Mouse (Mus musculus): ENCODE measurements around the gene Atp10a. TPM values are rescaled to one million over a fixed set of nuclear protein-coding genes. Genes with fewer than 3 reads are reported as not detected.
"Not testable (repeated sequence)": the region's sequence is repeated elsewhere in the genome, so short reads cannot be mapped to it uniquely, and the experiment has no call there.

Gene Atp10a
- polyA plus RNA-seq, 1 experiment from 2014 or later: 1.5 TPM

GRCm38 (mm10) chr7:58800916-58801315, 144.9 kb downstream of the Atp10a start:
- Histone ChIP-seq H3K4me3 (ENCODE audit: low read depth, low read length) (no peak overlapping the region), H3K9me3 (replicated peaks; ENCODE audit: control insufficient read depth, low read length) (no peaks in the 10 kb centered on the region), H3K36me3 (ENCODE audit: control insufficient read depth, insufficient read depth, low read length) (no peaks in the 10 kb centered on the region), H3K9ac (ENCODE audit: low read depth, low read length) (no peak overlapping the region; the same call in 1 of the 2 replicates), H3K27ac (ENCODE audit: low read depth, low read length) (no peak overlapping the region), H3K4me1 (ENCODE audit: control insufficient read depth, insufficient read depth, low read length) (peaks cover 12% of the 10 kb centered on the region), H3K4me2 (no peak overlapping the region), H3K27me3 (ENCODE audit: control insufficient read depth, insufficient read depth, low read length) (no peaks in the 10 kb centered on the region)
- ATAC-seq (replicated peaks; ENCODE audit: insufficient number of reproducible peaks, low FRiP score, low TSS enrichment): no peak
- WGBS (ENCODE audit: insufficient replicate concordance): 55% methylated on average over 7 of the region's 7 CpGs

- H3K36me3 ChIP-seq (ENCODE audit: control insufficient read depth, insufficient read depth, low read length): no peaks in the 10 kb centered on the region
- no peaks in the 10 kb centered on the region for H3K27me3 ChIP-seq (ENCODE audit: control insufficient read depth, insufficient read depth, low read length)
- ATAC-seq (replicated peaks; ENCODE audit: insufficient number of reproducible peaks, low FRiP score, low TSS enrichment): no peak
- H3K4me1 ChIP-seq (ENCODE audit: control insufficient read depth, insufficient read depth, low read length): peaks cover 12% of the 10 kb centered on the region
- WGBS (ENCODE audit: insufficient replicate concordance): 75% methylated on average over 2 of the region's 2 CpGs
- H3K9ac ChIP-seq (ENCODE audit: low read depth, low read length): no peak overlapping the region
- no peak overlapping the region for H3K4me3 ChIP-seq (ENCODE audit: low read depth, low read length)
- H3K4me2 ChIP-seq: no peak overlapping the region
- no peaks in the 10 kb centered on the region for H3K9me3 ChIP-seq (replicated peaks; ENCODE audit: control insufficient read depth, low read length)
- H3K27ac ChIP-seq (ENCODE audit: low read depth, low read length): no peak overlapping the region
These were observed 145.8 kb downstream of the Atp10a start for GRCm38 (mm10) chr7:58801791-58802190.

GRCm38 (mm10) chr7:58822147-58822681, 166.2 kb downstream of the Atp10a start:
- Histone ChIP-seq H3K4me3 (ENCODE audit: low read depth, low read length) (no peak overlapping the region), H3K36me3 (ENCODE audit: control insufficient read depth, insufficient read depth, low read length) (no peaks in the 10 kb centered on the region), H3K4me2 (no peak overlapping the region), H3K27me3 (ENCODE audit: control insufficient read depth, insufficient read depth, low read length) (no peaks in the 10 kb centered on the region), H3K9ac (ENCODE audit: low read depth, low read length) (no peak overlapping the region), H3K9me3 (replicated peaks; ENCODE audit: control insufficient read depth, low read length) (no peaks in the 10 kb centered on the region), H3K4me1 (ENCODE audit: control insufficient read depth, insufficient read depth, low read length) (0 out of 2 replicates have a peak, but pooled peaks cover 3% of the 10 kb centered on the region), H3K27ac (ENCODE audit: low read depth, low read length) (no peak overlapping the region)
- no peak for ATAC-seq (replicated peaks; ENCODE audit: insufficient number of reproducible peaks, low FRiP score, low TSS enrichment)
- 59% methylated on average over 6 of the region's 6 CpGs for WGBS (ENCODE audit: insufficient replicate concordance)

- WGBS (ENCODE audit: insufficient replicate concordance): 59% methylated on average over 3 of the region's 3 CpGs
- Histone ChIP-seq H3K4me3 (ENCODE audit: low read depth, low read length) (no peak overlapping the region), H3K9me3 (replicated peaks; ENCODE audit: control insufficient read depth, low read length) (no peaks in the 10 kb centered on the region), H3K4me2 (no peak overlapping the region), H3K4me1 (ENCODE audit: control insufficient read depth, insufficient read depth, low read length) (0 out of 2 replicates have a peak, but pooled peaks cover 3% of the 10 kb centered on the region), H3K27ac (ENCODE audit: low read depth, low read length) (no peak overlapping the region), H3K36me3 (ENCODE audit: control insufficient read depth, insufficient read depth, low read length) (no peaks in the 10 kb centered on the region), H3K27me3 (ENCODE audit: control insufficient read depth, insufficient read depth, low read length) (no peaks in the 10 kb centered on the region), H3K9ac (ENCODE audit: low read depth, low read length) (no peak overlapping the region)
- ATAC-seq (replicated peaks; ENCODE audit: insufficient number of reproducible peaks, low FRiP score, low TSS enrichment): no peak
These were observed 168.7 kb downstream of the Atp10a start for GRCm38 (mm10) chr7:58824686-58825085.

GRCm38 (mm10) chr7:58829111-58829510, 173.1 kb downstream of the Atp10a start:
- no peak overlapping the region for H3K27ac ChIP-seq (ENCODE audit: low read depth, low read length)
- no peaks in the 10 kb centered on the region for H3K36me3 ChIP-seq (ENCODE audit: control insufficient read depth, insufficient read depth, low read length)
- no peak overlapping the region for H3K4me2 ChIP-seq
- H3K27me3 ChIP-seq (ENCODE audit: control insufficient read depth, insufficient read depth, low read length): no peaks in the 10 kb centered on the region
- no peaks in the 10 kb centered on the region for H3K9me3 ChIP-seq (replicated peaks; ENCODE audit: control insufficient read depth, low read length)
- H3K4me1 ChIP-seq (ENCODE audit: control insufficient read depth, insufficient read depth, low read length): 0 out of 2 replicates have a peak, but pooled peaks cover 3% of the 10 kb centered on the region
- H3K4me3 ChIP-seq (ENCODE audit: low read depth, low read length): no peak overlapping the region
- WGBS (ENCODE audit: insufficient replicate concordance): 61% methylated on average over 5 of the region's 5 CpGs
- H3K9ac ChIP-seq (ENCODE audit: low read depth, low read length): no peak overlapping the region
- ATAC-seq (replicated peaks; ENCODE audit: insufficient number of reproducible peaks, low FRiP score, low TSS enrichment): no peak

GRCm38 (mm10) chr7:58836855-58837606, 181.1 kb downstream of the Atp10a start:
- not testable (repeated sequence) for H3K9me3 ChIP-seq (replicated peaks; ENCODE audit: control insufficient read depth, low read length); H3K4me1 ChIP-seq (ENCODE audit: control insufficient read depth, insufficient read depth, low read length); H3K27ac ChIP-seq (ENCODE audit: low read depth, low read length); H3K4me3 ChIP-seq (ENCODE audit: low read depth, low read length); ATAC-seq (replicated peaks; ENCODE audit: insufficient number of reproducible peaks, low FRiP score, low TSS enrichment); H3K36me3 ChIP-seq (ENCODE audit: control insufficient read depth, insufficient read depth, low read length); H3K27me3 ChIP-seq (ENCODE audit: control insufficient read depth, insufficient read depth, low read length); H3K9ac ChIP-seq (ENCODE audit: low read depth, low read length); H3K4me2 ChIP-seq
- 89% methylated on average over 32 of the region's 32 CpGs for WGBS (ENCODE audit: insufficient replicate concordance)

- no peak overlapping the region for H3K4me2 ChIP-seq
- 84% methylated on average over 2 of the region's 2 CpGs for whole genome bisulfite sequencing (ENCODE audit: insufficient replicate concordance)
- no peaks in the 10 kb centered on the region for H3K36me3 ChIP-seq (ENCODE audit: control insufficient read depth, insufficient read depth, low read length)
- no peak for ATAC-seq (replicated peaks; ENCODE audit: insufficient number of reproducible peaks, low FRiP score, low TSS enrichment)
- H3K27ac ChIP-seq (ENCODE audit: low read depth, low read length): no peak overlapping the region
- no peak overlapping the region for H3K4me3 ChIP-seq (ENCODE audit: low read depth, low read length)
- H3K27me3 ChIP-seq (ENCODE audit: control insufficient read depth, insufficient read depth, low read length): no peaks in the 10 kb centered on the region
- peaks cover 27% of the 10 kb centered on the region for H3K4me1 ChIP-seq (ENCODE audit: control insufficient read depth, insufficient read depth, low read length)
- H3K9me3 ChIP-seq (replicated peaks; ENCODE audit: control insufficient read depth, low read length): no peaks in the 10 kb centered on the region
- no peak overlapping the region for H3K9ac ChIP-seq (ENCODE audit: low read depth, low read length)
These were observed 184.4 kb downstream of the Atp10a start for GRCm38 (mm10) chr7:58840367-58840766.

- ATAC-seq (replicated peaks; ENCODE audit: insufficient number of reproducible peaks, low FRiP score, low TSS enrichment): no peak
- Histone ChIP-seq H3K36me3 (ENCODE audit: control insufficient read depth, insufficient read depth, low read length) (no peaks in the 10 kb centered on the region), H3K27me3 (ENCODE audit: control insufficient read depth, insufficient read depth, low read length) (no peaks in the 10 kb centered on the region), H3K4me3 (ENCODE audit: low read depth, low read length) (no peak overlapping the region), H3K27ac (ENCODE audit: low read depth, low read length) (no peak overlapping the region), H3K9me3 (replicated peaks; ENCODE audit: control insufficient read depth, low read length) (no peaks in the 10 kb centered on the region), H3K4me2 (no peak overlapping the region), H3K4me1 (ENCODE audit: control insufficient read depth, insufficient read depth, low read length) (peaks cover 27% of the 10 kb centered on the region), H3K9ac (ENCODE audit: low read depth, low read length) (no peak overlapping the region)
- WGBS (ENCODE audit: insufficient replicate concordance): 88% methylated on average over 1 of the region's 1 CpGs
These were observed 185.1 kb downstream of the Atp10a start for GRCm38 (mm10) chr7:58841066-58841465.

GRCm38 (mm10) chr7:58842818-58843217, 186.9 kb downstream of the Atp10a start:
- Histone ChIP-seq H3K4me3 (ENCODE audit: low read depth, low read length) (no peak overlapping the region), H3K36me3 (ENCODE audit: control insufficient read depth, insufficient read depth, low read length) (no peaks in the 10 kb centered on the region), H3K9me3 (replicated peaks; ENCODE audit: control insufficient read depth, low read length) (no peaks in the 10 kb centered on the region), H3K4me1 (ENCODE audit: control insufficient read depth, insufficient read depth, low read length) (peaks cover 27% of the 10 kb centered on the region), H3K9ac (ENCODE audit: low read depth, low read length) (peak overlapping the region; percentile 54; the same call in 1 of the 2 replicates), H3K27me3 (ENCODE audit: control insufficient read depth, insufficient read depth, low read length) (no peaks in the 10 kb centered on the region), H3K4me2 (peak overlapping the region; percentile 31), H3K27ac (ENCODE audit: low read depth, low read length) (peak overlapping the region; percentile 97)
- WGBS (ENCODE audit: insufficient replicate concordance): 22% methylated on average over 3 of the region's 3 CpGs
- ATAC-seq (replicated peaks; ENCODE audit: insufficient number of reproducible peaks, low FRiP score, low TSS enrichment): no peak
